Mouse (Mus musculus) limb, embryonic 12.5 days (tissue): ENCODE measurements at regions not wholly inside any gene's neighbourhood (a gene's known extent, or its start where the extent isn't known, plus 50 kb on each side); places are given as distances from the start of the nearest gene placed in this dataset.
A peak's percentile ranks its signal among the peaks of the same experiment; 100 is the strongest.

Source experiments
- ATAC-seq: fragments of 200-750 bp; cut with Nextera tagmentation; 2 replicates; pipeline ENCODE4 v1.8.0; 2017; ENCODE audit warnings: low read depth, moderate TSS enrichment; ENCODE audit not compliant: insufficient number of reproducible peaks, insufficient read depth, low FRiP score, low TSS enrichment
- H3K27ac ChIP-seq: fragments of 300-500 bp; sonication (generic); 2 replicates; pipeline ENCODE4 v1.5.1; 2016; ENCODE audit warnings: mild to moderate bottlenecking, moderate library complexity
- H3K27me3 ChIP-seq: fragments of 300-500 bp; sonication (generic); 2 replicates; pipeline ENCODE4 v1.6.1; 2016; ENCODE audit warnings: mild to moderate bottlenecking, moderate library complexity
- H3K36me3 ChIP-seq: fragments of 300-500 bp; sonication (generic); 2 replicates; pipeline ENCODE4 v1.6.1; 2016; ENCODE audit warnings: mild to moderate bottlenecking, moderate library complexity
- H3K4me1 ChIP-seq: fragments of 300-500 bp; sonication (generic); replicated peaks from 2 replicates; pipeline ENCODE4 v1.6.1; 2016
- H3K4me2 ChIP-seq: fragments of 300-500 bp; sonication (generic); 2 replicates; pipeline ENCODE4 v1.6.1; 2016; ENCODE audit warnings: mild to moderate bottlenecking, moderate library complexity
- H3K4me3 ChIP-seq: fragments of 300-500 bp; sonication (generic); replicated peaks from 2 replicates; pipeline ENCODE4 v1.5.1; 2016; ENCODE audit warnings: mild to moderate bottlenecking
- H3K9ac ChIP-seq: fragments of 300-500 bp; sonication (generic); replicated peaks from 2 replicates; pipeline ENCODE4 v1.6.1; 2016; ENCODE audit warnings: mild to moderate bottlenecking, moderate library complexity
- H3K9me3 ChIP-seq: fragments of 300-500 bp; sonication (generic); 2 replicates; pipeline ENCODE4 v1.6.1; 2016; ENCODE audit warnings: mild to moderate bottlenecking, moderate library complexity
- WGBS: fragments of 180-500 bp; shearing (Covaris S2); methylation state at CpG from one replicate; pipeline ENCODE4 v1.1.7; 2016; 5-methylcytosine and 5-hydroxymethylcytosine counted together

DNA sequence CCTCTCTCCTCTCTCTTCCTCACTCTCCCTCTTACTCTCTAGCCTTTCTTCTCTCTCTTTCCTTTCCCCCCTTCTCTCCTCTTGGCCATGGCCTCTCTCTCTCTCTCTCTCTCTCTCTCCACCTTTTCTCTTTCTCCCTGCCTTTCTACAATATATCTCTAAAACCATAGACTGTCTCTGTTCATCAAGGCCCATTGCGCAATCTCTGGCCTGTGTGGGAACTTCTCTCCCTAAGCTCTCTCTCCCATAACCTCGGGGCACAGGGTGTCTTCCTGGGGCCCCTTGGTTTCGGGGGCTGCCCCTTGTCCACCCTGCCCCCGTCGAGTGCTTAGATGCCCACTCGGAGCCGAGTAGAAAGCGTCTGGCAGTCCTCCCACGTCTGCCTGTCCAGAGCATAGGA lies 103.5 kb upstream of the Slc1a4 start:
- Histone ChIP-seq H3K9ac (no peak overlapping the region), H3K36me3 (no peaks in the 10 kb centered on the region), H3K27me3 (no peaks in the 10 kb centered on the region), H3K9me3 (no peaks in the 10 kb centered on the region), H3K27ac (no peak overlapping the region), H3K4me3 (no peak overlapping the region), H3K4me2 (no peak overlapping the region), H3K4me1 (no peaks in the 10 kb centered on the region)
- ATAC-seq, result no peak
- 71% methylated on average over 9 of the region's 9 CpGs for WGBS

DNA sequence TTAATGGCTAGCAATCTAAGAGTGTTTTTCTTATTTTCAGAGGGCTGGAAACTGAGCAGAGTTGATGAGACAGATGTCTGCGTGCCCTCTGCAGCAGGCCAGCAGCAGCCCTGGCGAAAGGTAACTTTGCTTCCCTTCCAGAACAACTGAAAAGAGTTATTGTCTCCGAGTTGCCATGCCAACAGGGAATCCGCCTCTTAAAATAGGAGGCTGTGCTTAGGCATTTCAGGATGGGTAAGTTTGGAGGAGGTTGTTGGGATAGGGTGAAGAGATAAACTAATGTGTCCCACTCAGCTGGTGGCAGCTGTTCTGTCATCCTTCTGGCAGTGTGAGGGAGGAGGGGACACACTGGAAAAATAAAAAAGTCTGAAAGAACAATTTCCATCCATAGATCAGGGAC lies 100.6 kb upstream of the Sertad2 start:
- H3K36me3 ChIP-seq, result no peaks in the 10 kb centered on the region
- H3K9ac ChIP-seq, result no peak overlapping the region
- H3K27me3 ChIP-seq, result no peaks in the 10 kb centered on the region; the same call in 1 of the 2 replicates
- no peak overlapping the region for H3K4me2 ChIP-seq
- H3K4me3 ChIP-seq, result no peak overlapping the region
- WGBS, result 53% methylated on average over 4 of the region's 4 CpGs
- peaks cover 7% of the 10 kb centered on the region for H3K4me1 ChIP-seq
- H3K27ac ChIP-seq, result no peak overlapping the region
- no peak for ATAC-seq
- H3K9me3 ChIP-seq, result peaks cover 2% of the 10 kb centered on the region

DNA sequence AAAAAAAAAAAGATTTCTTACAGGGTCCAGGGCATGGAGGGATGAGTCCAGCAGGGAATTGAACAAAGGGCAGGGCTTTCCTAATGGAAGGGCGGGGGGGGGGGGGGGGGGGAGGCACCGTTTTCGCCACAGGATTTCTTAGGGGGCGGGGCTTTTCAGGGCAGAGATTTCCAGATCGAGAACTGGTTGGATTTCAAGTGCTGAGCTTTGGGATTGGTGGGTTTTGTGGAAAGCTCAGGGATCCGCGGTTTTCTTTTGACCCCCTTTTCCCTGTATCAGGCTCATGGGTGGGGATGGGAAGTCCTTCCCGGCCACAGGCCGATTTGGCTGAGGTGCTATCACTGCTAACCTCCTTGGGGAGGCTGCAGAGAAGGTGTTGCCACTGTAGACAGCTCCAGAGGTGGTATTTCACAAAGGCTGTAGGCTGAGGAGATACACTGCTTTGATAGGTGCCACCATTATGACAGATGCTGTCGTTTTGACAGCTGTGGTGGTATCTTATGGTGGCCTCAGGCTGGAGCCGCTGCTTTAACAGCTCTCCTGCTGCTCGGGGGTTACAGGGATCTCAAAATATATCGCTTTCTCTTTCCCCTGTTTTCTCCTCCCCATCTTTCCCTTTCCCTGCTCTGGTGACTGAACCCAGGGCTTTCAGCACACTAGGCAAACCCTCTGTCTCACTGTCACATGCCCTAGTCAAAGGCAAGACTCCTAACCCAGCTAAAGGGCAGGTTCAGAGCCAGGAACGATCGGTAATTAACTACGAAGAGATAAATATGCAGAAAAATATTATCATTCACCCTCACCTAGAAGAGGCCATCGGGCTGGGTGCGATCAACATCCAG lies 97.8 kb upstream of the Sertad2 start:
- ATAC-seq, result 0 out of 2 replicates have a peak, but pooled peaks have one; percentile 23
- peak overlapping the region; percentile 23 for H3K9ac ChIP-seq
- peaks cover 7% of the 10 kb centered on the region for H3K4me1 ChIP-seq
- H3K4me3 ChIP-seq, result peak overlapping the region; percentile 23
- no peaks in the 10 kb centered on the region for H3K36me3 ChIP-seq
- H3K9me3 ChIP-seq, result peaks cover 9% of the 10 kb centered on the region
- H3K4me2 ChIP-seq, result peak overlapping the region; percentile 58
- no peaks in the 10 kb centered on the region; the same call in 1 of the 2 replicates for H3K27me3 ChIP-seq
- H3K27ac ChIP-seq, result no peak overlapping the region
- 14% methylated on average over 18 of the region's 18 CpGs for WGBS

- Histone ChIP-seq H3K36me3 (no peaks in the 10 kb centered on the region), H3K9ac (peak overlapping the region; percentile 23), H3K27ac (no peak overlapping the region), H3K4me2 (peak overlapping the region; percentile 58), H3K27me3 (no peaks in the 10 kb centered on the region; the same call in 1 of the 2 replicates), H3K4me1 (peaks cover 7% of the 10 kb centered on the region), H3K4me3 (peak overlapping the region; percentile 23), H3K9me3 (peaks cover 9% of the 10 kb centered on the region)
- WGBS, result 3% methylated on average over 6 of the region's 6 CpGs
- no peak; the same call in 1 of the 2 replicates for ATAC-seq
These were observed 97.2 kb upstream of the Sertad2 start for GRCm38 (mm10) chr11:20445903-20446264.

DNA sequence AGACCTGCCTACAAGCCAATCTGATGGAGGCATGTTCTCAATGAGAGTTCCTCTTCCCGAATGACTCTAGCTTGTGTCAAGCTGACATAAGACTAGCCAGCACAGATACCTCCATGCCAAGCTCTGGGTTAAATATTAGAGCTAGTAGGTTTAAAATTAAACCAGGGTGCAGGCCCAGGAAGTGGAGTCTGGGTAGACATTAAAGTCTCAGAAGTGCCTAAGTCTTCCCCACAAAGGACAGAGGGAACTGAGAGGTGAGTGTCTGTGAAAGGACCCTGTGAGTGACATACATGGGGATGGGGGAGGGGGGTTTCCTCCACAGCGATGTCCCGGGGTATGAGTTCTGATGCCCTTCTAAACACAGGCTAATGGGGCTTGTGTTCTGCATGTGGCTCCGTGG lies 90.2 kb upstream of the Sertad2 start:
- Histone ChIP-seq H3K4me2 (no peak overlapping the region), H3K4me3 (no peak overlapping the region), H3K9me3 (peaks cover 3% of the 10 kb centered on the region; the same call in 1 of the 2 replicates), H3K27me3 (peaks cover 18% of the 10 kb centered on the region), H3K9ac (no peak overlapping the region), H3K36me3 (no peaks in the 10 kb centered on the region), H3K27ac (no peak overlapping the region), H3K4me1 (peaks cover 3% of the 10 kb centered on the region; the same call in 1 of the 2 replicates)
- WGBS, result 81% methylated on average over 4 of the region's 4 CpGs
- no peak for ATAC-seq

- H3K9ac ChIP-seq, result no peak overlapping the region
- 68% methylated on average over 7 of the region's 7 CpGs for WGBS
- H3K4me1 ChIP-seq, result peaks cover 3% of the 10 kb centered on the region; the same call in 1 of the 2 replicates
- H3K4me2 ChIP-seq, result no peak overlapping the region
- no peaks in the 10 kb centered on the region for H3K9me3 ChIP-seq
- H3K4me3 ChIP-seq, result no peak overlapping the region
- H3K36me3 ChIP-seq, result no peaks in the 10 kb centered on the region
- H3K27me3 ChIP-seq, result peaks cover 18% of the 10 kb centered on the region
- H3K27ac ChIP-seq, result no peak overlapping the region
- no peak for ATAC-seq
These were observed 89.3 kb upstream of the Sertad2 start for GRCm38 (mm10) chr11:20453786-20454185.

- H3K4me1 ChIP-seq, result peaks cover 8% of the 10 kb centered on the region; the same call in 1 of the 2 replicates
- peak overlapping the region; percentile 85 for H3K4me2 ChIP-seq
- peak; percentile 81 for ATAC-seq
- no peak overlapping the region for H3K27ac ChIP-seq
- peak overlapping the region; percentile 54 for H3K9ac ChIP-seq
- H3K27me3 ChIP-seq, result peaks cover 18% of the 10 kb centered on the region
- no peaks in the 10 kb centered on the region for H3K9me3 ChIP-seq
- WGBS, result under 1% methylated on average over 35 of the region's 35 CpGs
- H3K36me3 ChIP-seq, result no peaks in the 10 kb centered on the region
- H3K4me3 ChIP-seq, result peak overlapping the region; percentile 52
These were observed 87.8 kb upstream of the Sertad2 start for GRCm38 (mm10) chr11:20455085-20455864.

DNA sequence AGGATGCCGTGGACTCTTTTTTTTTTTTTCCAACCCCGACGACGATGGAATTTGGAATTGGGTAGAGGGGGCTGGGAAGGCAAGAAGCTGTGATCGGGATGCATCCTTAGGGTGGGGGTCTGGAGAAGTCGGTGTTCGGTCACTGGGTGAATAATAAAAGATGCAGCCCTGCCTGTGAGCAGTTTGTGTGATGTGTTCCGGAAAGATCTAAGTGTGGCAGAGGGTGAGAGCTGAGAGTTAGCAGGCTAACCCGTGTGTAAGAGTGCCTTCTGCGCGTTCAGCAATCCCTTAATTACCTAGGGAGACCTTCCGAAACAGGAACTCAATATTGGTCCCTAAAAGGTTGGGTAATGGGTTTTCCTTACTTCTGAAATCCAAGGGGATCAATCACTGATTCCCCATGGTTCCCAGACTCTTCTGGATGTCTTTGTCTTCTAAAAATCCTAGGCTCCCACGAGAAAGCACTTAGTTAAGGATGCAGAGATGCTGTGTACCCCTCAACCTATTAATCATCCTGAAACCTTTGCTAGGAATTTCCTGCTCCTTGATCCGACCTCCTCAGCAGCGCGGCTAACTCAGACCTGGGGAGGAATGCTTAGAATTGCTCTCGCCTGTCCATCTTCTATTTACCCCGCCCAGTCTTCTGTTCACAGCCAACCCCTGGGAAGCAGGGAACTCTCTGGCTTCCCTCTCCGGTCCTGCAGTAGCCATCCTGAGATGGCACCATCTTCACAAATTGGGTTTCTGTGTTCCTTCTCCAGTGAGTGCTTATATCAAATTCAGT lies 87.0 kb upstream of the Sertad2 start:
- Histone ChIP-seq H3K4me2 (peak overlapping the region; percentile 85), H3K9me3 (no peaks in the 10 kb centered on the region), H3K27me3 (peaks cover 18% of the 10 kb centered on the region), H3K36me3 (no peaks in the 10 kb centered on the region), H3K27ac (no peak overlapping the region), H3K4me3 (peak overlapping the region; percentile 52), H3K9ac (peak overlapping the region; percentile 18), H3K4me1 (peaks cover 14% of the 10 kb centered on the region; the same call in 1 of the 2 replicates)
- ATAC-seq, result 0 out of 2 replicates have a peak, but pooled peaks have one; percentile 9
- under 1% methylated on average over 19 of the region's 19 CpGs for WGBS

DNA sequence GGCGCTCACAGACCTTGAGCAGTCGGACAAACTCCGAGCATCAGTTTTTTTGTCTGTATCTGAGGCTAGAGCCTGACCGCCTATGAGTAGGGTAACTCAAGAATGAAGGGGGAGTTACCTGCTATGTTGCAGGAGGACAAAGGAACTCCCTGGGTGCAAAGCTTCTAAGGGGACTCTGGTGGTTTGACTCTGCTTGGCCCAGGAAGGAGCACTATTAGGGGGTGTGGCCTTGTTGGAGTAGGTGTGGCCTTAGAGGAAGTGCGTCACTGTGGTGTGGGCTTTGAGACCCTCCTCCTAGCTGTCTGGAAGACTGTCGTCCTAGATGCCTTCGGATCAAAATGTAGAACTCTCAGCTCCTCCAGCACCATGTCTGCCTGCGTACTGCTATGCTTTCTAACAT lies 83.9 kb upstream of the Sertad2 start:
- H3K27me3 ChIP-seq, result peaks cover 18% of the 10 kb centered on the region
- WGBS, result 90% methylated on average over 8 of the region's 8 CpGs
- no peak for ATAC-seq
- no peak overlapping the region for H3K27ac ChIP-seq
- no peak overlapping the region for H3K9ac ChIP-seq
- peaks cover 14% of the 10 kb centered on the region; the same call in 1 of the 2 replicates for H3K4me1 ChIP-seq
- no peak overlapping the region for H3K4me3 ChIP-seq
- H3K36me3 ChIP-seq, result no peaks in the 10 kb centered on the region
- H3K4me2 ChIP-seq, result no peak overlapping the region
- no peaks in the 10 kb centered on the region for H3K9me3 ChIP-seq

DNA sequence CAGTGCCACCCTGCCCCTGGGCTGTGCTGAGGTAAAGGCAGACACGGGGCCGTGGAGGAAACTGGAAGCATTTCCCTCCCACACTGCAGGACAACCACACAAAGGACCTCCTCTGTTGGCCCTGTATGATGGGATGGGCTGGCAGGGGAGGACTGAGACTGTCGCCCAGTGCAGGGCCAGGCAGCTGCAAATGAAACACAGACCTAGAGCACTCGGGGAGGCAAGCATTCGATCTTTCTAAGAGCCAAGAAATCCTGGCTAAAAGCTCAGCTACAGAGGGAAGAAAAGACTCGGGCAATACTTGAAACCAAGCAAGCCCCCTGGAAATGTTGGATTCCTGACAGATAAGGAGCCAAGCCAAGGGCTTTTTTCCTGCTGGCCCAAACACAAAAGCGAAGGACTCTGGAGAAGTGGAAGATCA lies 82.5 kb upstream of the Sertad2 start:
- Histone ChIP-seq H3K4me2 (no peak overlapping the region), H3K9me3 (no peaks in the 10 kb centered on the region), H3K27ac (peak overlapping the region; percentile 2; the same call in 1 of the 2 replicates), H3K4me3 (no peak overlapping the region), H3K9ac (no peak overlapping the region), H3K4me1 (peaks cover 14% of the 10 kb centered on the region; the same call in 1 of the 2 replicates), H3K36me3 (no peaks in the 10 kb centered on the region), H3K27me3 (peaks cover 16% of the 10 kb centered on the region)
- no peak for ATAC-seq
- WGBS, result 50% methylated on average over 7 of the region's 7 CpGs
